Mouse (Mus musculus) G1E-ER4 (cell line): ENCODE data around the gene Rabgap1. TPM values are rescaled to one million over a fixed set of nuclear protein-coding genes. Genes with fewer than 3 reads are reported as not detected.

ENCODE experiments used
- GATA1 ChIP-seq: IDR thresholded peaks from one replicate; pipeline ENCODE4 v1.8.0; 2012; ENCODE audit warnings: low read length, inconsistent platforms
- polyA plus RNA-seq: library from polyadenylated mRNA; stranded (reverse); fragments of >175 nt; gene quantifications from 2 replicates; pipeline ENCODE4 v1.2.3, GENCODE M21; 2012

The Rabgap1 gene
- polyA plus RNA-seq: 2.6 and 3.3 TPM in 2 replicates

DNA sequence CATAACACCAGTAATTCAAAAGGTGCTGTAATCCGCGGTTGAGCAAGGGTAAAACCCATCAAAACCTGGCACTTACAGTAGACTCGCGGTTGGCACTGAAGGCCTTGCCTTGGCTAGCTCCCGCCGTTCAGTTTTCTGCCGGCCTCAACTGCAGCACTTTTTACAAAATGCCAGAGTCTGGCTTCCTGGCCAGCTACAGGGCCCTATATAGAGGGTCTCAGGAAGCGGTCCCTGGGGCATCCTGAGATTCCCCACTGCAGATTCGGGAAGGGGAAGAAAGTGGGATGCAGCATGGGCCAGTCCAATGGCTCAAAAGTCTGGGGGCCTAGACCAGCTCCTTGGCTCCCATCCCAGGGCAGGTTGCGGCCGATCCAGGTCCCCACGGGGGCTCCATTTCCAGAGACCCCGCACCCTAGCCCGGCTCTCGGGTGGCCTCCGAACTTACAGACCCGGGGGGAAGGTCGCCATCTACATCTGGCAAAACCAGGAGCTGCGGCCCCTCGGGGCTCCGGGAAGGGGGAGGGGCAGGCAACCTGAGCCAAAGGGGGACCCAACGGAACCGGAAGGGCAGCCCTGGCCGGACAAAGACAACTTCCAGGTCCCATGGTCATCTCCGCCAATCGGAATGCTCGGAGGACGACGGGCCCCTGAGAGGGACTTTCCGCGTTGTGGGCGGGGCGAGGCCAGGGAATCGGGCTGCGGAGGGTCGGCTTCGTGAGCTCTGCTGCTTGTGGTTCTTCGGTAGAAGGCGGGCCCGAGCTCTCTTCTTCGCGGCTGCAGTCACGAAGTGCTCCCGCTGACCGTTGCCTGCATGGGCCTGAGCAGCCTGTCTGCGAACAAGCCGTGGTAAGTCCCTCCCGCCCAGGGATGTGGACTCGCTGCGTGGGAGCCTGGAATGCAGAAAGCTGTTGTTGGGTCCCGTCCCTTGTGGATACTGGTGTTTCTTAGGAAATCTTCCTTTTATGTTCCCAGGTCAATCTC lies at the start of gene Rabgap1, which contains the start of the genes Zbtb26 and Zbtb6:
TSS of gene Rabgap1 (plus strand) at position 669 of the 981 bp plus-strand sequence.
TSS of gene Zbtb26 (minus strand) at position 525 of the 981 bp plus-strand sequence.
TSS of gene Zbtb6 (minus strand) at position 561 of the 981 bp plus-strand sequence.
- TF ChIP-seq GATA1: no peak

DNA sequence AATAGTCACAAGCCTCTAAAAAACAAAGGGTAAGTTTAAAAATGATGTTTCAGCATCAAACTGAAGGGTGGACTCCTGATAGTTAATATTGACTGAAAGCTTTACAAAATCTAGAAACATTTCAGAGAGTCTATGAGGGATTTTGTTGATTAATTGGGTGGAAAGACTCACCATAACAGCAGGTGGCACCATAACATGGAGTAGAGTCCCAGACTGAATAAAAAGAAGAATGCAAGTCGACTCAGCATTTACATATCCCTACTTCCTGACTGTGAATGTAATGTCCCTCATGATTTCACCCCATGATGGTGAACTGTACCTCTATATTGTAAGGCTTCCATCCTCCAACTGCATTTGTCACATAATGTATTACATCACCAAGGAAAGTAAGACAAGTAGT lies 47.5 kb upstream of the Rabgap1 start:
- TF ChIP-seq GATA1: no peak

DNA sequence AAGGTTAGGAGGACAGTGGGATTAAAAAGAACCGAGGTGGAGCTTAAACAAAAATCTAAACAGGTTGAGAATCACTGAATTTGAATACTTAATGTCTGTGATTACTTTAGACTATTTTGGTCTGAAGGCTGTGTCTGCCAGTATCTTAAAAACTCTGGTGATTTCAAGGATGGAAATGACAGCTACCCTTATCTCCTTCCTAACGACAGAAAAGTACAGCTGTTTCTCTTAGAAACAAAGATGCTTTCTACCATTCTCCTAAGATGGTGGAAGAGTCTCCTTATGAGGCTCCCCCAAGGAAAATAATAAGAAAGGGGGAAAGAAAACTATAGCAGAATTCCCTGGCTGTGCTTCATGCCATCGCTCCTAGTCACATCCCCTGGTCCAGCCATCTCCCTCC lies 21.2 kb upstream of the Rabgap1 start:
- TF ChIP-seq GATA1: no peak

DNA sequence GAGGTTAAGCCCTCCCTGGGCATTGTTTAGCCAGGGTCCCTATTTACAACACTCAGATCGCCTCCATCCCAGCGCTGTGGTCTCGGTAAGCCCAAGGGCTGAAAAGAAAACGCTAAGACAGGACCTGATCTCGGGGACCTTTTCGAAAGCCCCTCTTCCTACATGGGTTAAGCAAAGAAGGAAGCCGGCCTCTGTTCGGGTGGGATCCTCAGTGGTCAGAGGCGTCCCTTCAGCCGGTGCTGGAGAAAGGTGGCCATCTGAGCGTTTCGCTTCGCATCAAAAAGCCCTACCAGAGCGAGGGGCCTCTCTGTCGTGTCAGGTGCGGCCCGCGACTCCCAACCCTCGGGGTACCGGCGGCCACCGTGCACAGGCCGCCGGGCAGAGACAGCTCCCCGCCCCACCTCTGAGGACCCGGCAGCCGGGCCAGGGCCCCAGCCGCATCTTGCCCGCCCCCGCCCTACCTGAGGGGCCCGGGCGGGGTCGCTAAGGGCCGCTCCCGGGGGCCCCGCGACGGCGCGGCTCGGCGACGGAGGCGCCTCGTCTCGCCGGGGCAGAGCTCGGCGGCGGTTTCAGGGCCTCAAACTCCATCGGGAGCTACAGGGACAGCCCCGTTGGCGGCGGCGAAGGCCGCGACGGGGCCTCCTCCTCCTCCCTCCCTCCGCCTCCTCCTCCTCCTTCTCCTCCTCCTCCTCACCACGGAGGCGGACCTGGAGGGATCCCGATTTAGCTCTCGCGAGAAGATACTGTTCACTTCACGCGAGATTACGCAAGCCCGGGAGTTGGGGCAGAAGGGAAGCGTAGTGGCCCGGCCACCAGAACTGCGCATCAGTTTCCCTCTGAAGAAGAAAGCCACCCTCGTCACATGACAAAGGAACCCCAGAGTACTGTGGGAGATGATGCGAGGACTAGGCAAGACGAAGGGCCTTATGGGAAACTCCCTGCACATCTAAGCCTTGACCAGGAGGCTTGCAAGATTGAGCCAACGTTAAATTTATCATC lies 20.5 kb upstream of the Rabgap1 start, which contains the start of gene Rc3h2:
TSS of gene Rc3h2 (minus strand) at position 598 of the 999 bp plus-strand sequence.
- no peak for TF ChIP-seq GATA1

DNA sequence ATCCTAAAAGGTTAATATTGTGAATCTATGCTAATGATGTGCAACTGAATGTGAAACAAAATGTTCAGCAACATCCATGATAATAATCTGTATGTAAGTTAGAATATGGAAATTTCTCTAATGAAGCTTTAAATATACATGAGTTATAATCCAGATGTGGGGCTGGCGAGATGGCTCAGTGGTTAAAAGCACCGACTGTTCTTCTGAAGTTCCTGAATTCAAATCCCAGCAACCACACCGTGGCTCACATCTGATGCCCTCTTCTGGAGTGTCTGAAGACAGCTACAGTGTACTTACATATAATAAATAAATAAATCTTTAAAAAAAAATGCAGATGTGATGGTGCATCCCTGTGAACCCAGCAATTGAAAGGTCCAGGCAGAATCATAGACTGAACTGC lies 19.4 kb upstream of the Rabgap1 start:
- TF ChIP-seq GATA1: no peak

DNA sequence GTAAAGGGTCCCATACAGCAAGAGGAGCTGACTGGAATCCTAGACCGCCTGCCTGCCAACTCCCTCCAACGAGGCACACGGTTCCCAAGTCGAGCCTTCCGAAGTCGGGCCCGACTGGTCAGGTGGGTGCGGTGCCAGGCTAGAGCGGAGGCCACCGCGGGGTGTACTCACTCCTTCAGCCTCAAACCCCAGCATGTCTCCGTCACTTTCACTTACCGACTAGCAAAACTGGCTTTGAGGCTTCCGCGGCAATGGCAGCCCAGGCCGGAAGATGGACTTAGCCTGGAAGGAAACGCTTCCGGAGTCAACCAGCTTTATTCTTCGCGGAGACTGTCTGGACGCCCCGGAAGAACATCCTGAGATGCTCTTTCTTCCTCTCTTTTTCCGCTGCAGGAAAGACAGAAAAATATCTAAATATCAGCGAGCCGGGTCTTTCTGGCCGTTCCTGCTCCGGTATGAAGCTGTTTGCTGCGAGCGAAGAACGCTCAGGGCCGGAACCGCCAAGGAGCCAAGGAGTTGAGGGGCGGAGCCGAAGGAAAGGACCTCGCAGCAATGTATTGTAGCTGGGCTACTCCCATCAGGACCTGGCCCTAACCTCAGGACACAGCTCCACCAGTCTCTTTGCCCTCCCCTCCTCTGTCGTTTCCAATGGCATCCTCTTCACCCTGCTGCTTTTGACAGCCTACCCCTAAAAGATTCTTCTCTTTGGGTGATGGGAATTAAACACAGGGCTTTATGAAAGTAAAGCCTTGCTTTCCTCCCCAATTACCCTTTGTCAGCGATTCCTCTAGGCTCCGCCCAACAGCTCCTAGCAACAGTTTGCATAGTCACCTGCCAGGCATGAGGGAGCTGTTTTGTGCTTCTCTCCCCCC lies 12.2 kb upstream of the Rabgap1 start:
- no peak for TF ChIP-seq GATA1

DNA sequence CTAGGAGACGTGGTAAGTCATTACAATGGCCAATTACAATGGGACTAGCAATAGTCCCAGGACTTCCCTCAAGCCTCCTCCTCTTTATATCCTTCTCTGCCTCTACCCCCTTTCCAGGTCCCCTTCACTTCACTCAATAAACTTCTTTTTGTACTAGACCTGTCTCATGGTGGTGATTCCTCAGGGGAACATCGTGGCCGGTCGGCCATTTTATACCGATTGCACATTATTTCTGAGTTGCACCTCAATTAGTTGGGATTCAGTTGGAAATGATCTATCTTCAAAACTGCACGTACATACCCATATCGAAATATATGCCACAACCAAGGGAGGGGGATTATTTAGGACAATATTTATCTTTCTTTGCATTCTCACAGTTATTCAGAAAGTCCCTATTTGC lies 11.5 kb upstream of the Rabgap1 start:
- TF ChIP-seq GATA1: no peak

DNA sequence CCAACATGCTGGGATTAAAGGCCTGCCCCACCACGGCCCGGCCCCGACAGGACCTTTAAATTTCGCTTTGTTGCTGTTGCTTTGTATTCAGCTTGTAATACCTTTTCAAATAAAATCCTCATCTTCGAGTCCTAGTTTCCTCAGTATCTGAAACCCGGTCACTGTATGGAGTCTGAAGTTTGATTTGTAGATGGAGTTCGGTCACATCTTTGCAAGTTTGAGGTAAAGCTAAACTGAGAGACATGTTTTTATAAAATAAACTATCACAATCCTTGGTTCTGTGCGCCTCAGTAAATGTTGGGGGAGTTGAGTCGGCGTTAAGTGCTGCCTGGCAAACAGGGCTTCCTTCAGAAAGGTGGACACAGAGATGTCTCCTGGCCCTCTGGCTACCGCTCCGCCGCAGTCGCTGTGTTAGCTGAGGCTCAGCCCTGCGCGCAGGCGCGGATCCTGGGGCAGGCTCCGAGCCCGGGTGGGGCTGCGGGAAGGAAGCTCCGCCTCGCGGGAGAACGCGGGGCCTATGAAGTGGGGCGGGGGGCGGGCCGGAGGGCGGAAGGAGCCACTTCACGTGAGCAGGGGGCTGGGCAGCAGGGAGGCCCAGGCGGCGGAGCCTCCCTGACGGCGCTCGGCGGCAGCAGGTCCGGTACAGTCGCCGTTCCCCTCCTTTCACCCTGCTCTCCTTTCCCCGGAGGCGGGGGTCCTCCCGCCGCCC lies 8.7 kb downstream of the Rabgap1 start:
- no peak for TF ChIP-seq GATA1

DNA sequence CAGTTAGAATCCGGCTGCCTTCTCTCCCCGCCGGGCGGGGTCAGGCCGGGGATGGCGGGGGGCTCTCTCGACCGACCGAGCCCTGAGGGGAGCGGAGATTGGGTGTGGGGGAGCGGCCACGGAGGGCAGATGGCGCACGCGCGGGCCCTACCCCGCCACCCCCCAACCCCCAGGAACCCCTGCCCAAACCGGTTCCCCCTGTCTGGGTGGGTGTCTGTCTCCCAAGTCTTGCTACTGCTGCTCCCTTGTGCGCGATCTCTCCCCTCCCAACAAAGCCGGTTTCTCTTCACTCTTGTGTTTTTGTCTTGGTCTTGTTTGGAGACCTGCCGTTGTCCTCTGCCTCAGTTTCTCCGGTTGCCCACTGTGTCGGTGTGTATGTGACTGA lies 9.3 kb downstream of the Rabgap1 start:
- TF ChIP-seq GATA1: no peak

DNA sequence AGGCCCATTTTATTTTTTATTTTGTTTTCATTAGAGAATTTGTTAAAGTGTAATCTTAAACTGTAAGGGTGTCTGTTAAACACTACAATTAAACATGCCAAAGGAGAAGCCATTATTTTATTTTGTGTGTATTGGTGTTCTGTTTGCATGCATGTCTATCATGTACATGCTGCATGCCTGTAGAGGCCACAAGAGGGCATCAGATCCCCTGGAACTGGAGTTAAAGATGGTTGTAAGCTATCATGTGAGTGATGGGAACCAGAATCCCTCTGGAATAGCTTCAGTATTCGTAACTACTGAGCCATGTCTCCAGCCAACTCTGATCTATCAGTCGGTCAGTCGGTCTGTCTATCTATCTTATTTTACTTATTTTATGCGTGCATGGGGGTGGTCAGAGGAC lies 17.6 kb downstream of the Rabgap1 start:
- no peak for TF ChIP-seq GATA1

DNA sequence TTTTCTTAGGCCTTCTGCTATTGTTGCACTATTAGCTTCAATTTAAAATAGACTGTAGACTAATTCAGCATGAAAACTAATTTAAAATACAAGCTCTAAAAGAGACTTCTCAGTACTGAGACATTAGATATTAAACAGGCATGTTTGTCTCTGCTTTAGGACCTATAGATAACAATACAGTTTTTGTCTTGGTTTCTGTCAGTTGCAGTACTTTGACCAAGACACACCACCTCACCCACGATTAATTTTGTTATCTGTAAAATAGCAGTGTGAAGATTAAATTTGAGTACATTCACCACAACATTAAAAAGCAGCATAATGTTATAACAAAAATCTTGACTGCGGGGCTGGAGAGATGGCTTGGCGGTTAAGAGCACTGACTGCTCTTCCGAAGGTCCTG lies 23.2 kb downstream of the Rabgap1 start:
- no peak for TF ChIP-seq GATA1

DNA sequence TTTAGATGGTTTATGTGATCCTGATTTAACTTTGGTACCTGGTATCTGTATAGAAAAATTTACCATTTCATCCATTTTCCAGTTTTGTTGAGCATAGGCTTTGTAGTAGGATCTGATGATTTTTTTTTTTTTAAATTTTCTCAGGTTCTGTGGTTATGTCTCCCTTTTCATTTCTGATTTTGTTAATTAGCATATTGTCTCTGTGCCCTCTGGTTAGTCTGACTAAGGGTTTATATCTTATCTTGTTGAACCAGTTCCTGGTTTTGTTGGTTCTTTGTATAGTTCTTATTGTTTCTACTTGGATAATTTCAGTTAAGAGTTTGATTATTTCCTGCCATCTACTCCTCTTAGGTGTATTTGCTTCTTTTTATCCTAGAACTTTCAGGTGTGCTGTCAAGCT lies 36.5 kb downstream of the Rabgap1 start:
- TF ChIP-seq GATA1: no peak

DNA sequence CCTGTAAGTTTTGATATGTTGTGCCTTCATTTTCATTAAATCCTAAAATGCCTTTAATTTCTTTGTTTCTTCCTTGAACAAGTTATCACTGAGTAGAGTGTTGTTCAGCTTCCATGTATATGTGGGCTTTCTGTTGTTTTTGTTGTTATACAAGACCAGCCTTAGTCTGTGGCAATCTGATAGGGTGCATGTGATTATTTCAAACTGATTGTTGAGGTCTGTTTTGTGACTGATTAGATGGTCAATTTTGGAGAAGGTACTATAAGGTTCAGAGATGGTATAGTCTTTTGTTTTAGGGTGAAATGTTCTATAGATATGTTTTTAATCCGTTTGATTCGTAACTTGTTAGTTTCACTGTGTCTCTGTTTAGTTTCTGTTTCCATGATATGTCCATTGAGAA lies 37.0 kb downstream of the Rabgap1 start:
- no peak for TF ChIP-seq GATA1

DNA sequence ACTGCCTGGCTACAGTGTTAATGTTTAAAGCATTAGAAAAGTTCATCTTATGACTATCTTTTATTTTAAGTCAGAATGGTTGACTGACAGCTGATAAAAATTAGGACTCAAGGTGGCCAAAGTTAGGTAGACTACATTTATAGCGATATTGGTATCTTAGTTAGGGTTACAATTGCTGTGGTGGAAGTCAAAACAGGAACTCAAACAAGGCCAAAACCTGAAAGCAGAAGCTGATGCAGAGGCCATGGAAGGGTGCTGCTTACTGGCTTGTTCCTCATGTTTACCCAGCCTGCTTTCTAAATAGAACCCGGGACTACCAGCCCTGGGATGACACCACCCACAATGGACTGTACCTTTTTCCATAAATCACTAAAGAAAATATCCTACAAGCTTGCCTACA lies 41.1 kb downstream of the Rabgap1 start:
- TF ChIP-seq GATA1: no peak
